Mouse (Mus musculus) stomach, embryonic 16.5 days (tissue): ENCODE results near the gene Npas3. TPM values are rescaled to one million over a fixed set of nuclear protein-coding genes. Genes with fewer than 3 reads are reported as not detected.

Experiments used
- ATAC-seq: fragments of 200-750 bp; cut with Nextera tagmentation; 2 replicates; pipeline ENCODE4 v1.8.0; 2017; ENCODE audit warnings: moderate number of reproducible peaks, moderate TSS enrichment; ENCODE audit not compliant: insufficient read depth, low FRiP score
- H3K27ac ChIP-seq: fragments of 300-500 bp; sonication (generic); 2 replicates; pipeline ENCODE4 v1.5.1; 2014; ENCODE audit warnings: low read length
- H3K27me3 ChIP-seq: fragments of 300-500 bp; sonication (generic); 2 replicates; pipeline ENCODE4 v1.6.1; 2014; ENCODE audit warnings: low read length, control low read depth, mixed read lengths; ENCODE audit not compliant: control insufficient read depth, insufficient read depth
- H3K36me3 ChIP-seq: fragments of 300-500 bp; sonication (generic); 2 replicates; pipeline ENCODE4 v1.6.1; 2014; ENCODE audit warnings: low read length; ENCODE audit not compliant: control insufficient read depth, insufficient read depth
- H3K4me1 ChIP-seq: fragments of 300-500 bp; sonication (generic); 2 replicates; pipeline ENCODE4 v1.6.1; 2014; ENCODE audit warnings: low read length, control low read depth, mixed read lengths; ENCODE audit not compliant: control insufficient read depth, insufficient read depth
- H3K4me2 ChIP-seq: fragments of 300-500 bp; sonication (generic); 2 replicates; pipeline ENCODE4 v1.6.1; 2014; ENCODE audit warnings: low read depth, low read length, mixed read lengths
- H3K4me3 ChIP-seq: fragments of 300-500 bp; sonication (generic); replicated peaks from 2 replicates; pipeline ENCODE4 v1.5.1; 2014; ENCODE audit warnings: mild to moderate bottlenecking, low read length
- H3K9ac ChIP-seq: fragments of 300-500 bp; sonication (generic); 2 replicates; pipeline ENCODE4 v1.6.1; 2014; ENCODE audit warnings: low read length
- H3K9me3 ChIP-seq: fragments of 300-500 bp; sonication (generic); replicated peaks from 2 replicates; pipeline ENCODE4 v1.6.1; 2016; ENCODE audit warnings: low read length, control low read depth; ENCODE audit not compliant: control insufficient read depth
- WGBS: fragments of 180-500 bp; shearing (Covaris S2); extraction: QIAGEN DNeasy Blood & Tissue Kit; methylation state at CpG from one replicate; pipeline ENCODE4 v1.1.7; 2014; 5-methylcytosine and 5-hydroxymethylcytosine counted together
- polyA plus RNA-seq: library from polyadenylated mRNA; unstranded; fragments of >200 nt; fragmentation: Nextera tagmentation; extraction: Ambion mirVana; gene quantifications from 2 replicates; pipeline ENCODE4 v1.2.1, GENCODE M21; 2015

Gene Npas3
- polyA plus RNA-seq, 1 experiment from 2014 or later = 1.8 TPM

- no peak overlapping the region for H3K4me3 ChIP-seq
- no peaks in the 10 kb centered on the region for H3K9me3 ChIP-seq
- ATAC-seq = no peak
- H3K36me3 ChIP-seq = no peaks in the 10 kb centered on the region
- no peak overlapping the region for H3K27ac ChIP-seq
- 80% methylated on average over 5 of the region's 5 CpGs for WGBS
- no peaks in the 10 kb centered on the region for H3K27me3 ChIP-seq
- H3K4me2 ChIP-seq = no peak overlapping the region
- H3K4me1 ChIP-seq = no peaks in the 10 kb centered on the region
- no peak overlapping the region for H3K9ac ChIP-seq
Measured at GRCm38 (mm10) chr12:53963534-53963933, 715.1 kb downstream of the Npas3 start.

GRCm38 (mm10) chr12:53969378-53970174 lies 721.1 kb downstream of the Npas3 start:
- no peaks in the 10 kb centered on the region for H3K9me3 ChIP-seq
- no peaks in the 10 kb centered on the region for H3K36me3 ChIP-seq
- no peak overlapping the region for H3K4me3 ChIP-seq
- H3K27ac ChIP-seq = no peak overlapping the region
- H3K4me2 ChIP-seq = no peak overlapping the region
- no peaks in the 10 kb centered on the region for H3K4me1 ChIP-seq
- no peak overlapping the region for H3K9ac ChIP-seq
- ATAC-seq = no peak
- WGBS = 66% methylated on average over 10 of the region's 10 CpGs
- no peaks in the 10 kb centered on the region for H3K27me3 ChIP-seq

GRCm38 (mm10) chr12:53970721-53971120 lies 722.2 kb downstream of the Npas3 start:
- no peaks in the 10 kb centered on the region for H3K27me3 ChIP-seq
- no peaks in the 10 kb centered on the region for H3K4me1 ChIP-seq
- no peak for ATAC-seq
- no peak overlapping the region for H3K27ac ChIP-seq
- H3K4me2 ChIP-seq = no peak overlapping the region
- no peaks in the 10 kb centered on the region for H3K36me3 ChIP-seq
- WGBS = 90% methylated on average over 7 of the region's 7 CpGs
- no peaks in the 10 kb centered on the region for H3K9me3 ChIP-seq
- H3K9ac ChIP-seq = no peak overlapping the region
- no peak overlapping the region for H3K4me3 ChIP-seq

GRCm38 (mm10) chr12:53973414-53973813 lies 724.9 kb downstream of the Npas3 start:
- no peak for ATAC-seq
- H3K27ac ChIP-seq = no peak overlapping the region
- no peak overlapping the region for H3K4me2 ChIP-seq
- no peak overlapping the region for H3K9ac ChIP-seq
- no peaks in the 10 kb centered on the region for H3K36me3 ChIP-seq
- H3K9me3 ChIP-seq = no peaks in the 10 kb centered on the region
- 60% methylated on average over 6 of the region's 6 CpGs for WGBS
- H3K4me3 ChIP-seq = no peak overlapping the region
- no peaks in the 10 kb centered on the region for H3K4me1 ChIP-seq
- no peaks in the 10 kb centered on the region for H3K27me3 ChIP-seq

- no peak for ATAC-seq
- Histone ChIP-seq H3K9ac (no peak overlapping the region), H3K36me3 (no peaks in the 10 kb centered on the region), H3K4me1 (no peaks in the 10 kb centered on the region), H3K27ac (no peak overlapping the region), H3K4me2 (no peak overlapping the region), H3K4me3 (no peak overlapping the region), H3K9me3 (no peaks in the 10 kb centered on the region), H3K27me3 (no peaks in the 10 kb centered on the region)
- 70% methylated on average over 9 of the region's 9 CpGs for WGBS
Measured at GRCm38 (mm10) chr12:53981575-53982507, 733.4 kb downstream of the Npas3 start.

GRCm38 (mm10) chr12:53983946-53984345 lies 735.5 kb downstream of the Npas3 start:
- WGBS = 75% methylated on average over 7 of the region's 7 CpGs
- ATAC-seq = no peak
- H3K9me3 ChIP-seq = no peaks in the 10 kb centered on the region
- H3K4me3 ChIP-seq = no peak overlapping the region
- H3K27me3 ChIP-seq = no peaks in the 10 kb centered on the region
- H3K4me1 ChIP-seq = no peaks in the 10 kb centered on the region
- H3K27ac ChIP-seq = no peak overlapping the region
- no peak overlapping the region for H3K4me2 ChIP-seq
- no peaks in the 10 kb centered on the region for H3K36me3 ChIP-seq
- H3K9ac ChIP-seq = no peak overlapping the region

- no peak overlapping the region for H3K9ac ChIP-seq
- no peaks in the 10 kb centered on the region for H3K4me1 ChIP-seq
- 86% methylated on average over 14 of the region's 14 CpGs for WGBS
- H3K27me3 ChIP-seq = no peaks in the 10 kb centered on the region
- H3K4me3 ChIP-seq = no peak overlapping the region
- ATAC-seq = no peak
- no peaks in the 10 kb centered on the region for H3K9me3 ChIP-seq
- no peaks in the 10 kb centered on the region for H3K36me3 ChIP-seq
- H3K4me2 ChIP-seq = no peak overlapping the region
- no peak overlapping the region for H3K27ac ChIP-seq
Measured at GRCm38 (mm10) chr12:53985851-53986842, 737.7 kb downstream of the Npas3 start.

- Histone ChIP-seq H3K27me3 (no peaks in the 10 kb centered on the region), H3K4me2 (no peak overlapping the region), H3K4me1 (no peaks in the 10 kb centered on the region), H3K27ac (no peak overlapping the region), H3K9ac (no peak overlapping the region), H3K4me3 (no peak overlapping the region), H3K9me3 (no peaks in the 10 kb centered on the region), H3K36me3 (no peaks in the 10 kb centered on the region)
- 96% methylated on average over 6 of the region's 6 CpGs for WGBS
- no peak for ATAC-seq
Measured at GRCm38 (mm10) chr12:53992411-53992810, 743.9 kb downstream of the Npas3 start.
